ENCODE assay signal across 8 mouse cellular contexts in genomic region chr9:64089004-64089403, GRCm38 (mm10). TPM values are rescaled to one million over a fixed set of nuclear protein-coding genes. Genes with fewer than 3 reads are reported as not detected.
A peak's percentile ranks its signal among the peaks of the same experiment; 100 is the strongest.
DNase-seq lines count a peak whose midpoint lies in the region; ATAC-seq lines count a peak whose summit lies in the region.

No protein-coding gene starts in this region.

- H3K4me2 ChIP-seq in heart, embryonic 15.5 days: no peak overlapping the region; the same call in 1 of the 2 replicates

- no peaks in the 10 kb centered on the region for H3K9me3 ChIP-seq in heart, embryonic 15.5 days (replicated peaks)
- no peaks in the 10 kb centered on the region for H3K9me3 ChIP-seq in limb, embryonic 10.5 days (replicated peaks)

- H3K27ac ChIP-seq in brown adipose tissue, adult 24 weeks (replicated peaks; ENCODE audit: low read depth, low read length): peak overlapping the region; percentile 82
- peak overlapping the region; percentile 69 for H3K27ac ChIP-seq in heart, embryonic 15.5 days
- peak overlapping the region; percentile 59 for H3K27ac ChIP-seq in limb, embryonic 10.5 days

- 55% methylated on average over 12 of the region's 12 CpGs for WGBS in heart, embryonic 15.5 days
- WGBS in limb, embryonic 10.5 days: 75% methylated on average over 12 of the region's 12 CpGs

- no peak overlapping the region for H3K9ac ChIP-seq in heart, embryonic 15.5 days

- peaks cover 10% of the 10 kb centered on the region for H3K4me1 ChIP-seq in brown adipose tissue, adult 24 weeks (ENCODE audit: control insufficient read depth, insufficient read depth, insufficient read length, low read length)
- peaks cover 53% of the 10 kb centered on the region for H3K4me1 ChIP-seq in heart, embryonic 15.5 days (replicated peaks)
- peaks cover 35% of the 10 kb centered on the region for H3K4me1 ChIP-seq in limb, embryonic 10.5 days

- no peaks in the 10 kb centered on the region for H3K27me3 ChIP-seq in heart, embryonic 15.5 days
- peaks cover 5% of the 10 kb centered on the region for H3K27me3 ChIP-seq in limb, embryonic 10.5 days (ENCODE audit: low read depth, poor library complexity, severe bottlenecking)

- no peaks in the 10 kb centered on the region for H3K36me3 ChIP-seq in heart, embryonic 15.5 days
- H3K36me3 ChIP-seq in limb, embryonic 10.5 days: no peaks in the 10 kb centered on the region

- peak; percentile 19 for DNase-seq in layer of hippocampus, adult 9-11 months
- DNase-seq in layer of hippocampus, adult 18-20 months (ENCODE audit: low spot score in 2 of 2): no peak
- no peak for DNase-seq in limb, embryonic 10.5 days (ENCODE audit: low spot score)
- peak; percentile 26 to 33 for DNase-seq in natural killer cell, adult 2 months (ENCODE audit: low spot score in 2 of 2)
- no peak for DNase-seq in ovary, postnatal 36 days (ENCODE audit: low spot score)

- ATAC-seq in heart, embryonic 15.5 days (replicated peaks; ENCODE audit: insufficient number of reproducible peaks, insufficient read depth, low FRiP score, low read depth): peak; percentile 32; the same call in 1 of the 2 replicates
- no peak for ATAC-seq in inflammation-experienced regulatory T-cells, adult 6 months

- no peak overlapping the region for H3K4me3 ChIP-seq in brown adipose tissue, adult 24 weeks (ENCODE audit: insufficient read depth, low read depth, low read length)
- H3K4me3 ChIP-seq in heart, embryonic 15.5 days: no peak overlapping the region
- no peak overlapping the region for H3K4me3 ChIP-seq in limb, embryonic 10.5 days

RNA-seq across cellular contexts. Expression of gene Lctl, which starts 27.9 kb away (rescaled TPM):
- total RNA-seq in layer of hippocampus, adult 18-20 months (2021): not detected
- 57.9 and 76.0 TPM in 2 replicates for polyA plus RNA-seq in brown adipose tissue, adult 24 weeks (2012; ENCODE audit: insufficient read depth, insufficient read length, missing spikeins)
- 0.13 TPM in 1 of 2 replicates, not detected in the other for polyA plus RNA-seq in heart, embryonic 15.5 days (2015; fragmentation: Nextera tagmentation; extraction: Ambion mirVana)
- not detected in 2 replicates for polyA plus RNA-seq in limb, embryonic 10.5 days (2016; fragmentation: Nextera tagmentation; extraction: Ambion mirVana)
- polyA plus RNA-seq in inflammation-experienced regulatory T-cells, adult 6 months (2017; shearing (Covaris generic)): not detected

Comparison
In these comparisons a context has a peak if more than half of its experiments do, and no peak if none do; other contexts are left out.
1. DNase-seq: peak in layer of hippocampus, adult 9-11 months (single experiment) and natural killer cell, adult 2 months (2 of 2); none in layer of hippocampus, adult 18-20 months (0 of 2), limb, embryonic 10.5 days (single experiment) and ovary, postnatal 36 days (single experiment).
2. RNA of gene Lctl, which starts 27.9 kb away (polyA plus RNA-seq): 57.9 to 76.0 TPM in brown adipose tissue, adult 24 weeks; 0.13 TPM in heart, embryonic 15.5 days, not detected in limb, embryonic 10.5 days and not detected in inflammation-experienced regulatory T-cells, adult 6 months; every median in the first group is over 10 times any median in the second.
3. Peak in every context shown above with its lines, with median percentiles within 50 percentile points of each other: H3K27ac ChIP-seq.